Mouse (Mus musculus) CH12.LX (cell line): Measurements from ENCODE around the gene Plekha5. TPM values are rescaled to one million over a fixed set of nuclear protein-coding genes. Genes with fewer than 3 reads are reported as not detected.
A peak's percentile ranks its signal among the peaks of the same experiment; 100 is the strongest.

Experiments used
- DNase-seq: peaks from one replicate; pipeline ENCODE4 v3.0.0-alpha.2; 2013; ENCODE audit errors: extremely low read depth
- H3K27ac ChIP-seq: 2 replicates; pipeline ENCODE4 v1.5.1; 2012; ENCODE audit warnings: low read depth, mild to moderate bottlenecking, control low read depth, moderate library complexity; ENCODE audit not compliant: insufficient read depth
- H3K27me3 ChIP-seq: replicated peaks from 2 replicates; pipeline ENCODE3; 2012; ENCODE audit warnings: inconsistent platforms
- H3K36me3 ChIP-seq, 2 experiments: replicated peaks in 1 of 2; 2 replicates each; pipeline versions ENCODE3 to v1.6.1; 2012; ENCODE audit warnings: inconsistent platforms in 1 of 2, low read length in 1 of 2, mild to moderate bottlenecking in 1 of 2, mixed read lengths in 1 of 2, moderate library complexity in 1 of 2; ENCODE audit not compliant: control insufficient read depth in 1 of 2, insufficient read depth in 1 of 2
- H3K4me1 ChIP-seq, 2 experiments: 2 replicates each; pipeline ENCODE4 v1.6.1; 2012; ENCODE audit warnings: inconsistent platforms in 1 of 2, moderate library complexity in 1 of 2; ENCODE audit not compliant: insufficient read depth in 2 of 2, control insufficient read depth in 1 of 2
- H3K4me2 ChIP-seq: 2 replicates; pipeline ENCODE4 v1.6.1; 2012; ENCODE audit warnings: low read depth, mild to moderate bottlenecking, control low read depth; ENCODE audit not compliant: poor library complexity, insufficient read depth, severe bottlenecking
- H3K4me3 ChIP-seq, 3 experiments: fragments of 150-350 bp in 1 of 3; sonication (generic) in 1 of 3; replicated peaks in 1 of 3; 2 replicates each; pipeline versions ENCODE3 to v1.5.1; 2011 to 2012; ENCODE audit warnings: low read depth in 2 of 3, low read length in 2 of 3, mild to moderate bottlenecking in 2 of 3, moderate library complexity in 2 of 3, control low read depth in 1 of 3, improper control_type of control experiment in 1 of 3, inconsistent platforms in 1 of 3, mixed read lengths in 1 of 3; ENCODE audit not compliant: poor library complexity in 1 of 3
- H3K79me2 ChIP-seq: replicated peaks from 2 replicates; pipeline ENCODE4 v1.6.1; 2012; ENCODE audit warnings: mild to moderate bottlenecking, moderate library complexity; ENCODE audit not compliant: control insufficient read depth, poor library complexity, insufficient read depth, severe bottlenecking; ENCODE audit errors: extremely low read depth
- H3K9ac ChIP-seq: 2 replicates; pipeline ENCODE4 v1.6.1; 2012; ENCODE audit warnings: low read depth, mild to moderate bottlenecking, control low read depth, moderate library complexity; ENCODE audit not compliant: insufficient read depth
- H3K9me3 ChIP-seq: replicated peaks from 2 replicates; pipeline ENCODE3; 2012; ENCODE audit warnings: low read length, inconsistent platforms, mixed read lengths
- BHLHE40 ChIP-seq: IDR thresholded peaks from 2 replicates; pipeline ENCODE4 v1.6.1; 2011; ENCODE audit warnings: mild to moderate bottlenecking, low read depth, low read length, improper control_type of control experiment
- CHD2 ChIP-seq: IDR thresholded peaks from 2 replicates; pipeline ENCODE4 v1.6.1; 2011; ENCODE audit warnings: low read length, improper control_type of control experiment
- CTCF ChIP-seq, 2 experiments: IDR thresholded peaks in 1 of 2; conservative IDR thresholded peaks in 1 of 2; 2 replicates each; pipeline ENCODE4 v1.5.1; 2011 to 2012; ENCODE audit warnings: low read depth in 2 of 2, low read length in 2 of 2, improper control_type of control experiment in 1 of 2, inconsistent platforms in 1 of 2, mild to moderate bottlenecking in 1 of 2, moderate library complexity in 1 of 2
- E2F4 ChIP-seq: IDR thresholded peaks from 2 replicates; pipeline ENCODE4 v1.6.1; 2011; ENCODE audit warnings: low read depth, low read length, improper control_type of control experiment; ENCODE audit not compliant: insufficient replicate concordance
- EP300 ChIP-seq: IDR thresholded peaks from 2 replicates; pipeline ENCODE4 v1.6.1; 2011; ENCODE audit warnings: low read length, improper control_type of control experiment
- ETS1 ChIP-seq: conservative IDR thresholded peaks from 2 replicates; pipeline ENCODE4 v1.6.1; 2012; ENCODE audit warnings: low read depth, mild to moderate bottlenecking, inconsistent platforms, low read length, improper control_type of control experiment, moderate library complexity
- GABPA ChIP-seq: IDR thresholded peaks from 2 replicates; pipeline ENCODE4 v1.6.1; 2012; ENCODE audit warnings: low read depth, low read length, improper control_type of control experiment, inconsistent platforms; ENCODE audit not compliant: insufficient replicate concordance
- HCFC1 ChIP-seq: IDR thresholded peaks from 2 replicates; pipeline ENCODE4 v1.6.1; 2012; ENCODE audit warnings: low read depth, mild to moderate bottlenecking, inconsistent platforms, low read length, improper control_type of control experiment
- JUN ChIP-seq: IDR thresholded peaks from 2 replicates; pipeline ENCODE4 v1.6.1; 2011; ENCODE audit warnings: low read depth, mild to moderate bottlenecking, low read length, improper control_type of control experiment, moderate library complexity; ENCODE audit not compliant: insufficient read depth
- JUND ChIP-seq: conservative IDR thresholded peaks from 2 replicates; pipeline ENCODE4 v1.6.1; 2011; ENCODE audit warnings: low read depth, low read length, improper control_type of control experiment
- KAT2A ChIP-seq: IDR thresholded peaks from 2 replicates; pipeline ENCODE4 v1.6.1; 2012; ENCODE audit warnings: low read length, improper control_type of control experiment, inconsistent platforms; ENCODE audit not compliant: insufficient replicate concordance
- MAFK ChIP-seq: IDR thresholded peaks from 2 replicates; pipeline ENCODE4 v1.6.1; 2011; ENCODE audit warnings: low read length, improper control_type of control experiment; ENCODE audit not compliant: insufficient replicate concordance
- MEF2A ChIP-seq: IDR thresholded peaks from 2 replicates; pipeline ENCODE4 v1.6.1; 2014; ENCODE audit warnings: low read depth, mild to moderate bottlenecking, inconsistent platforms, low read length, improper control_type of control experiment, borderline replicate concordance
- MXI1 ChIP-seq: IDR thresholded peaks from 2 replicates; pipeline ENCODE4 v1.6.1; 2011; ENCODE audit warnings: mild to moderate bottlenecking, low read depth, low read length, improper control_type of control experiment
- MYC ChIP-seq: IDR thresholded peaks from 2 replicates; pipeline ENCODE4 v1.6.1; 2011; ENCODE audit warnings: low read depth, mild to moderate bottlenecking, improper control_type of control experiment, low read length
- NRF1 ChIP-seq: IDR thresholded peaks from 2 replicates; pipeline ENCODE4 v1.6.1; 2014; ENCODE audit warnings: low read depth, mild to moderate bottlenecking, inconsistent platforms, low read length, improper control_type of control experiment, moderate library complexity
- PAX5 ChIP-seq: IDR thresholded peaks from 2 replicates; pipeline ENCODE4 v1.6.1; 2012; ENCODE audit warnings: low read length, inconsistent platforms, mixed read lengths
- POLR2AphosphoS2 ChIP-seq: IDR thresholded peaks from 2 replicates; pipeline ENCODE4 v1.6.1; 2011; ENCODE audit warnings: low read depth, low read length, improper control_type of control experiment
- RCOR1 ChIP-seq: conservative IDR thresholded peaks from 2 replicates; pipeline ENCODE4 v1.6.1; 2012; ENCODE audit warnings: low read depth, mild to moderate bottlenecking, inconsistent platforms, low read length, improper control_type of control experiment
- SIN3A ChIP-seq: IDR thresholded peaks from 2 replicates; pipeline ENCODE4 v1.6.1; 2012; ENCODE audit warnings: low read length, improper control_type of control experiment, inconsistent platforms
- SMC3 ChIP-seq: IDR thresholded peaks from 2 replicates; pipeline ENCODE4 v1.6.1; 2011; ENCODE audit warnings: low read depth, low read length, improper control_type of control experiment
- TBP ChIP-seq: conservative IDR thresholded peaks from 2 replicates; pipeline ENCODE4 v1.6.1; 2011; ENCODE audit warnings: low read depth, low read length, improper control_type of control experiment
- TCF12 ChIP-seq: IDR thresholded peaks from 2 replicates; pipeline ENCODE4 v1.6.1; 2014; ENCODE audit warnings: low read depth, mild to moderate bottlenecking, inconsistent platforms, low read length, improper control_type of control experiment
- USF1 ChIP-seq: IDR thresholded peaks from 2 replicates; pipeline ENCODE4 v1.6.1; 2014; ENCODE audit warnings: low read depth, mild to moderate bottlenecking, inconsistent platforms, low read length, improper control_type of control experiment
- USF2 ChIP-seq: conservative IDR thresholded peaks from 2 replicates; pipeline ENCODE4 v1.6.1; 2011; ENCODE audit warnings: low read depth, low read length, improper control_type of control experiment
- ZKSCAN1 ChIP-seq: IDR thresholded peaks from 2 replicates; pipeline ENCODE4 v1.6.1; 2012; ENCODE audit warnings: low read depth, inconsistent platforms, low read length, improper control_type of control experiment, borderline replicate concordance
- ZMIZ1 ChIP-seq: IDR thresholded peaks from 2 replicates; pipeline ENCODE4 v1.6.1; 2012; ENCODE audit warnings: low read depth, mild to moderate bottlenecking, inconsistent platforms, low read length, improper control_type of control experiment
- ZNF384 ChIP-seq: IDR thresholded peaks from 2 replicates; pipeline ENCODE4 v1.6.1; 2012; ENCODE audit warnings: low read depth, low read length, improper control_type of control experiment, inconsistent platforms
- dilution Hi-C: fragments of 300-500 bp; cut with MboI; formaldehyde crosslinking; loops from 2 replicates; pipeline ENCODE4 v1.14.3; 2020; ENCODE audit warnings: low sequenced_read_pairs; ENCODE audit not compliant: extremely low pct_unique_long_range_greater_than_20kb, extremely low pct_ligation_motif_present
- in situ Hi-C: fragments of 300-500 bp; cut with MboI; formaldehyde crosslinking; loops from 3 replicates; pipeline ENCODE4 v1.14.3; 2019; ENCODE audit warnings: low sequenced_read_pairs, low pct_ligation_motif_present, low pct_unique_long_range_greater_than_20kb, mixed read lengths
- polyA plus RNA-seq: library from polyadenylated mRNA; unstranded; fragments of >175 nt; gene quantifications from 2 replicates; pipeline ENCODE4 v1.2.1, GENCODE M21; 2012; ENCODE audit warnings: low read depth; ENCODE audit not compliant: insufficient read length
- total RNA-seq, 2 experiments: library from RNA; depleted of rRNA; stranded (reverse); fragments of 300-350 nt in 1 of 2; fragments of >200 nt in 1 of 2; gene quantifications; 2 replicates each; pipeline ENCODE4 v1.2.3; 2012 to 2014

Plekha5 gene
- total and polyA plus RNA-seq, 3 experiments, result 0.12 to 0.38 (median 0.27) TPM

DNA sequence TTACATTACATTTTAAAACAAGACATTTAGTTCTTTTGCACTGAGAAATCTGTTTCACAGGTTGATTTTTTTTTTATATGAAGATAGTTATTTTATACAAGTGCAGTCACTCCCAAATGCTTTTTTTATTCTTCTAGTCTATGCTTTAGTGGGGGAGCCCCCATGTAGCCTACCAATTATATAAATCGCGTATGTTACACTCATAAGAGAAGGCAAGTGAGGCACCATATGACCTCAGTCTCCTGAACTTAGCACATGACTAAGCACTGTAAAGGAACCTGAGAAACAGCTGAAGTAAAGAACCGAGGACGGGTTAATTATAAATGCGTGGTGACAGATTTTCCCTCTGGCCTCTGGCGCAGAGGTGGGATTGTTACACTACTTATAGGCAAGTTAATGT lies 43.0 kb downstream of the Plekha5 start (continued):
- TF ChIP-seq MXI1, result 0 out of 2 replicates have a peak, but pooled peaks have one; percentile 35
- no peak for TF ChIP-seq GABPA
- TF ChIP-seq ZMIZ1, result no peak
- peak; percentile 87 for TF ChIP-seq EP300
- TF ChIP-seq PAX5, result no peak
- no peak for TF ChIP-seq ZKSCAN1
- no peak for TF ChIP-seq SMC3
- TF ChIP-seq MYC, result no peak
- TF ChIP-seq USF1, result no peak
- peak; percentile 98 for TF ChIP-seq JUN
- no peak for TF ChIP-seq HCFC1

DNA sequence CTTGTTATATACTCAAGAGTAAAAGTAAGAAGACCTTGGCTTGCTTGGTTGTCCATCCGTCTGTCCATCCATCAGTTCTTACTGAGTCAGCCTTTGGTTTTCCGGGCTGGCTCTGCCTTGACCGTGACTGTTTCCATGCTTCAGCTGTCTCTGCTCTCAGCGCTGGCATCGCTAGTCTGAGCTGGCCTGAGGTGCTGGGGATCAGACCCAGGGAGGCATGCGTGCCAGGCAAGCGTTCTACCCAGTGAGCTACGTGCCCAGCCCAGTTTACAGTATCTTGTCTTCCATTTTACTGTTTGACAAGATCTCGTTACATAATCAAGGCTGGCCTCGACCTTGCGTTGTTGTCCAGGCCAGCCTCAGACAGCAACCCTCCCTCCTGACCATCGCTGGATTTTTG lies 44.0 kb downstream of the Plekha5 start:
- Histone ChIP-seq H3K9me3 (no peaks in the 10 kb centered on the region), H3K4me3 (no peak overlapping the region), H3K9ac (no peak overlapping the region), H3K27me3 (no peaks in the 10 kb centered on the region), H3K27ac (no peak overlapping the region), H3K4me1 (peaks cover 8 to 53% of the 10 kb centered on the region in 2 experiments), H3K79me2 (no peaks in the 10 kb centered on the region), H3K4me2 (no peak overlapping the region), H3K36me3 (no peaks in the 10 kb centered on the region)
- TF ChIP-seq TBP (no peak), BHLHE40 (no peak), MEF2A (no peak), SIN3A (no peak), E2F4 (no peak), MAFK (no peak), RCOR1 (no peak), USF2 (no peak), ETS1 (no peak)
- in situ Hi-C loops (loop anchor here (25.0 kb wide), 1 partner anchor 969 kb away; no protein-coding TSS in a partner anchor), dilution Hi-C loops (no loop called here)
- DNase-seq, result no peak

- Histone ChIP-seq H3K27me3 (no peaks in the 10 kb centered on the region), H3K79me2 (no peaks in the 10 kb centered on the region), H3K9ac (no peak overlapping the region), H3K36me3 (no peaks in the 10 kb centered on the region), H3K4me2 (no peak overlapping the region), H3K27ac (no peak overlapping the region), H3K9me3 (no peaks in the 10 kb centered on the region), H3K4me3 (no peak overlapping the region), H3K4me1 (peaks cover 8 to 46% of the 10 kb centered on the region in 2 experiments)
- no peak for TF ChIP-seq ZNF384
- no peak for TF ChIP-seq RCOR1
- no peak for TF ChIP-seq GABPA
- TF ChIP-seq NRF1, result no peak
- no peak for TF ChIP-seq JUND
- no peak for TF ChIP-seq USF1
- no peak for TF ChIP-seq KAT2A
- no peak for TF ChIP-seq TCF12
- TF ChIP-seq CTCF (conservative IDR thresholded peaks at IDR 0.05 in 1 of 2, IDR thresholded peaks at IDR 0.05 in 1 of 2; ENCODE audit: low read depth in 2 of 2, low read length in 2 of 2), result no peak
- no peak for TF ChIP-seq POLR2AphosphoS2
- TF ChIP-seq ZMIZ1, result no peak
- no peak for TF ChIP-seq MXI1
- TF ChIP-seq JUN, result no peak
- TF ChIP-seq CHD2, result no peak
- DNase-seq, result no peak
- dilution Hi-C loops, result no loop called here
- in situ Hi-C loops, result loop anchor here (10.0 to 25.0 kb wide), 2 partner anchors 95 to 968 kb away; no protein-coding TSS in a partner anchor
Measured at GRCm38 (mm10) chr6:140469791-140470190, 45.9 kb downstream of the Plekha5 start.
